ENCODE assay signal across 19 mouse cellular contexts in the genomic region with DNA sequence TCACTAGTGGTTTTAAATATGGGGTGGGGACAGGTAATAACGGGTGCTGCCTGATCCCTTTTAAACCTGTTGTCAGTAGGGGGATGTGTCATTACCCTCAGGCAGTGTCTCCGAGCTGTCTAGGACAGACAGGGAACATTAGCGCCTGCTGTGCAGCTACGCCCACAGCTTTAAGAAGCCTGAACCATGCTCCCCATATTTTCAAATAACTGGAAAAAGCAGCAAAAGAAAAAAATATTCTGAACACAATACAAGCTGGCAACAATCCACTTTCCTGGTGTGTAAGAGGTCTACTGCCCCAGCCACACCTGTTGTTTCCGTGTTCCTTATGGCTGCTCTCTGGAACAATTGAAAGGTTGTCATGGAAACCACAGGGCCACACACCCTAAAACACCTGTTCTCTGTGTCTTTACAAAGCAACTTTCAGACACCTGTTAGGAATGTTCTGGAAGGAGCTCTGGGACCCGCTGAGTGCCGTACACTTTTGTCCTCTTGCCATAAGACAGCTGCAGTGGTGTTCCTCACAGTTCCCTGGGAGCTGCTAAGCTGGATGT. TPM values are rescaled to one million over a fixed set of nuclear protein-coding genes. Genes with fewer than 3 reads are reported as not detected.
A peak's percentile ranks its signal among the peaks of the same experiment; 100 is the strongest.
DNase-seq lines count a peak whose midpoint lies in the region; ATAC-seq and TF ChIP-seq lines count a peak whose summit lies in the region.
"Had no signal": no experiment of that assay in that cellular context is flagged by ENCODE, and none has a peak within 500 bp of the region (broad histone marks: within the 10 kb centered on the region; RNA-seq: fewer than 3 reads in every experiment).

No protein-coding gene starts in this region.

- peaks cover 5% of the 10 kb centered on the region; the same call in 1 of the 2 replicates for H3K4me1 ChIP-seq in lung, embryonic 14.5 days (ENCODE audit: insufficient read depth)
- peaks cover 4% of the 10 kb centered on the region for H3K4me1 ChIP-seq in lung, embryonic 16.5 days (replicated peaks; ENCODE audit: control insufficient read depth, insufficient read depth, low read length)
- H3K4me1 ChIP-seq in midbrain, embryonic 13.5 days (replicated peaks) = peaks cover 15% of the 10 kb centered on the region
- H3K4me1 ChIP-seq: liver, embryonic 12.5 days had no signal

- DNase-seq in cerebellum, adult 18-20 months = peak; percentile 30 to 43
- DNase-seq in cerebellum, adult 9-11 months = no peak
- peak; percentile 40 for DNase-seq in lung, embryonic 14.5 days
- DNase-seq in lung, postnatal 10 days = no peak
- DNase-seq in spleen, adult 18-20 months = no peak
- no peak for DNase-seq in embryo, embryonic 9.5 days (ENCODE audit: extremely low spot score)
- DNase-seq: cerebellum, postnatal 10 days; gastrocnemius, postnatal 36 days; heart, postnatal 4 days; kidney, postnatal 10 days; right cerebral cortex, postnatal 4 days; thymus, postnatal 14 days had no signal

- no peak overlapping the region for H3K4me2 ChIP-seq in lung, embryonic 14.5 days
- no peak overlapping the region for H3K4me2 ChIP-seq in lung, embryonic 16.5 days (ENCODE audit: low read depth, low read length)
- H3K4me2 ChIP-seq in midbrain, embryonic 13.5 days (replicated peaks) = no peak overlapping the region
- H3K4me2 ChIP-seq: embryonic facial prominence, embryonic 13.5 days; heart, embryonic 12.5 days; liver, embryonic 12.5 days; neural tube, embryonic 12.5 days had no signal

- no peaks in the 10 kb centered on the region for H3K36me3 ChIP-seq in lung, embryonic 14.5 days (ENCODE audit: insufficient read depth)
- H3K36me3 ChIP-seq in lung, embryonic 16.5 days (ENCODE audit: control insufficient read depth, insufficient read depth, low read length) = no peaks in the 10 kb centered on the region
- H3K36me3 ChIP-seq in midbrain, embryonic 13.5 days = no peaks in the 10 kb centered on the region
- H3K36me3 ChIP-seq: embryonic facial prominence, embryonic 13.5 days; forebrain, embryonic 10.5 days; heart, embryonic 12.5 days; liver, embryonic 12.5 days; neural tube, embryonic 12.5 days had no signal

- H3K4me3 ChIP-seq in lung, embryonic 14.5 days (ENCODE audit: low read depth, low read length) = no peak overlapping the region
- H3K4me3 ChIP-seq in lung, embryonic 16.5 days (ENCODE audit: low read length) = no peak overlapping the region
- H3K4me3 ChIP-seq in midbrain, embryonic 13.5 days (replicated peaks) = no peak overlapping the region
- H3K4me3 ChIP-seq: embryonic facial prominence, embryonic 13.5 days; forebrain, embryonic 10.5 days; heart, embryonic 12.5 days; liver, embryonic 12.5 days; neural tube, embryonic 12.5 days had no signal

- no peak overlapping the region for H3K27ac ChIP-seq in lung, embryonic 14.5 days (ENCODE audit: low read depth)
- H3K27ac ChIP-seq in lung, embryonic 16.5 days (ENCODE audit: low read length) = peak overlapping the region; percentile 42
- H3K27ac ChIP-seq in midbrain, embryonic 13.5 days = no peak overlapping the region
- H3K27ac ChIP-seq: forebrain, embryonic 10.5 days; liver, embryonic 12.5 days; neural tube, embryonic 12.5 days had no signal

- no peaks in the 10 kb centered on the region for H3K9me3 ChIP-seq in lung, embryonic 14.5 days (ENCODE audit: low read depth, low read length)
- no peaks in the 10 kb centered on the region for H3K9me3 ChIP-seq in lung, embryonic 16.5 days (ENCODE audit: control insufficient read depth, low read length)
- H3K9me3 ChIP-seq in midbrain, embryonic 13.5 days = no peaks in the 10 kb centered on the region
- H3K9me3 ChIP-seq: embryonic facial prominence, embryonic 13.5 days; forebrain, embryonic 10.5 days; heart, embryonic 12.5 days; liver, embryonic 12.5 days; neural tube, embryonic 12.5 days had no signal

- ATAC-seq in lung, embryonic 14.5 days (ENCODE audit: insufficient read depth) = no peak
- ATAC-seq in lung, embryonic 16.5 days (ENCODE audit: low read depth) = peak; percentile 57
- no peak for ATAC-seq in midbrain, embryonic 13.5 days
- ATAC-seq: liver, embryonic 12.5 days had no signal

- H3K27me3 ChIP-seq in lung, embryonic 14.5 days (ENCODE audit: insufficient read depth, low read length) = peaks cover 18% of the 10 kb centered on the region
- H3K27me3 ChIP-seq in lung, embryonic 16.5 days (ENCODE audit: control insufficient read depth, insufficient read depth, low read depth, low read length) = peaks cover 13% of the 10 kb centered on the region
- H3K27me3 ChIP-seq in midbrain, embryonic 13.5 days = peaks cover 30% of the 10 kb centered on the region

- no peak for TF ChIP-seq CTCF in lung, embryonic 14.5 days (IDR thresholded peaks at IDR 0.05; ENCODE audit: low read depth)

- H3K9ac ChIP-seq in lung, embryonic 14.5 days = no peak overlapping the region
- H3K9ac ChIP-seq in lung, embryonic 16.5 days (ENCODE audit: low read length) = no peak overlapping the region
- no peak overlapping the region; the same call in 1 of the 2 replicates for H3K9ac ChIP-seq in midbrain, embryonic 13.5 days (replicated peaks)
- H3K9ac ChIP-seq: embryonic facial prominence, embryonic 13.5 days; heart, embryonic 12.5 days; liver, embryonic 12.5 days; neural tube, embryonic 12.5 days had no signal

- WGBS in lung, embryonic 14.5 days = 60% methylated on average over 7 of the region's 7 CpGs
- 58% methylated on average over 7 of the region's 7 CpGs for WGBS in lung, embryonic 16.5 days
- 80% methylated on average over 7 of the region's 7 CpGs for WGBS in midbrain, embryonic 13.5 days

RNA-seq across cellular contexts. Expression of a gene that starts 4.9 kb away (rescaled TPM):
- polyA plus RNA-seq in lung, embryonic 14.5 days (2014; fragmentation: Nextera tagmentation; extraction: Ambion mirVana) = 48.3 and 49.0 TPM in 2 replicates
- polyA plus RNA-seq in lung, embryonic 16.5 days (2015; fragmentation: Nextera tagmentation; extraction: Ambion mirVana) = 55.9 and 59.0 TPM in 2 replicates
- polyA plus RNA-seq in midbrain, embryonic 13.5 days (2015; fragmentation: Nextera tagmentation; extraction: Ambion mirVana) = 6.8 and 8.2 TPM in 2 replicates

Comparison
In these comparisons a context has a peak if more than half of its experiments do, and no peak if none do; other contexts are left out.
1. DNase-seq: peak in cerebellum, adult 18-20 months (2 of 2) and lung, embryonic 14.5 days (single experiment); none in cerebellum, adult 9-11 months (single experiment), lung, postnatal 10 days (single experiment), spleen, adult 18-20 months (0 of 2) and embryo, embryonic 9.5 days (single experiment).